Mouse (Mus musculus): ENCODE data around the gene Stard9.

- no peak for TF ChIP-seq POLR2A (IDR thresholded peaks at IDR 0.05; ENCODE audit: low read depth, low read length)
- TF ChIP-seq CTCF (conservative IDR thresholded peaks at IDR 0.05; ENCODE audit: insufficient read depth, insufficient read length, low read depth, low read length): no peak
Observed at GRCm38 (mm10) chr2:120652256-120652924, 23.5 kb downstream of the Stard9 start.
